Mouse (Mus musculus): ENCODE data around the gene Cwc22. TPM values are rescaled to one million over a fixed set of nuclear protein-coding genes. Genes with fewer than 3 reads are reported as not detected.

Cwc22 gene
- total and polyA plus RNA-seq, 3 experiments = 2.1 to 15.5 (median 10.7) TPM

DNA sequence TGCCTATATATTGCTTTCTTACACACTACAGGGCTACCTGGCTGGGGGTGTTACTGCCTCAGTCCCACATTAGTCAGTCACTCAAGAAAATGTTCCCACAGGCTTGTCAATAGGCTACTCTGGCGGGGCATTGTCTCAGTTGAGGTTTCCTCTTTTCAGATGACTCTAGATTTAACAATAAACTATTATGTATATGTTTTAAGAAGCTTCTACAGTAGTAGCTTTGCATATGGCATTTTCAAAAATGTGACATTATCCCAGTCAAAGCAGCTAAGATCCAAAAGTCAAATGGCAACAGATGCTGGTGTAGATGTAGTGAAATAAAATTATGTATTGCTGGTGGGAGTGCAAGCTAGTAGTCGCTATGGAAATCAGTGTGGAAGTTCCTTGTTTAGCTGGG lies 27.1 kb upstream of the Cwc22 start:
- H3K79me2 ChIP-seq (replicated peaks; ENCODE audit: control insufficient read depth, insufficient read depth, low read length) = no peaks in the 10 kb centered on the region
- no peaks in the 10 kb centered on the region for H3K36me3 ChIP-seq (ENCODE audit: control insufficient read depth, insufficient read depth, low read length)
- WGBS = 66% methylated on average over 2 of the region's 2 CpGs

DNA sequence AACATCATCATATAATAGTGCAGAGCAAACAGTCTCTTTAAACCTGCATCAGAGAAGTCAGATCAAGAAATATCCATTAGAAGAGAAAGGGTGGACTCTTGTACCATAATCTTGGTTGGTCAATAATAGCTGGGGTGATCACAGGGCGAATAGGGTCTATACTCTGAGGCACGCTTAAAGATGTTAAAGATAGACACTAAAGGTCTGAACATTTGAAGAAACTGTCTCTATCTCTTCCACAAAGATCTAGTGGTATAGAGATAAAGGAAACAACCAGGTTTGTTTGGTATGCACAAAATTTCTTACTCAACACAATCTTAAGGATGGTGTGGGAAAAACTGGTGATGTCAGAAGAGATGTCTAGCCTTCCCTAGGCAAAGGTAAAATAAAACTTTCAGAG lies 26.4 kb upstream of the Cwc22 start:
- Histone ChIP-seq H3K36me3 (ENCODE audit: control insufficient read depth, insufficient read depth, low read length) (no peaks in the 10 kb centered on the region), H3K4me3 (no peak overlapping the region), H3K79me2 (replicated peaks; ENCODE audit: control insufficient read depth, insufficient read depth, low read length) (no peaks in the 10 kb centered on the region), H3K27ac (no peak overlapping the region), H3K9ac (ENCODE audit: low read depth, low read length) (no peak overlapping the region), H3K4me1 (ENCODE audit: control insufficient read depth, insufficient read depth, low read length) (no peaks in the 10 kb centered on the region), H3K27me3 (ENCODE audit: control insufficient read depth, insufficient read depth, low read length) (no peaks in the 10 kb centered on the region)
- TF ChIP-seq POLR2A (IDR thresholded peaks at IDR 0.05; ENCODE audit: insufficient read depth, low read depth, low read length) (no peak), CTCF (IDR thresholded peaks at IDR 0.05) (no peak), EP300 (IDR thresholded peaks at IDR 0.05; ENCODE audit: insufficient read depth, low read depth, low read length) (no peak)
- intact Hi-C loops (cut with DNase I) = loop anchor here (1.0 kb wide), 1 partner anchor 9 kb away; no protein-coding TSS in a partner anchor
- 78% methylated on average over 2 of the region's 2 CpGs for WGBS
- no peak for DNase-seq

More for the DNA sequence above, 27.1 kb upstream of the Cwc22 start:
- intact Hi-C loops (cut with DNase I) = no loop called here
- Histone ChIP-seq H3K27ac (no peak overlapping the region), H3K27me3 (ENCODE audit: control insufficient read depth, insufficient read depth, low read length) (no peaks in the 10 kb centered on the region), H3K4me3 (no peak overlapping the region), H3K9ac (ENCODE audit: low read depth, low read length) (no peak overlapping the region), H3K4me1 (ENCODE audit: control insufficient read depth, insufficient read depth, low read length) (no peaks in the 10 kb centered on the region)
- DNase-seq = no peak
- TF ChIP-seq CTCF (IDR thresholded peaks at IDR 0.05) (no peak), EP300 (IDR thresholded peaks at IDR 0.05; ENCODE audit: insufficient read depth, low read depth, low read length) (no peak), POLR2A (IDR thresholded peaks at IDR 0.05; ENCODE audit: insufficient read depth, low read depth, low read length) (no peak)

DNA sequence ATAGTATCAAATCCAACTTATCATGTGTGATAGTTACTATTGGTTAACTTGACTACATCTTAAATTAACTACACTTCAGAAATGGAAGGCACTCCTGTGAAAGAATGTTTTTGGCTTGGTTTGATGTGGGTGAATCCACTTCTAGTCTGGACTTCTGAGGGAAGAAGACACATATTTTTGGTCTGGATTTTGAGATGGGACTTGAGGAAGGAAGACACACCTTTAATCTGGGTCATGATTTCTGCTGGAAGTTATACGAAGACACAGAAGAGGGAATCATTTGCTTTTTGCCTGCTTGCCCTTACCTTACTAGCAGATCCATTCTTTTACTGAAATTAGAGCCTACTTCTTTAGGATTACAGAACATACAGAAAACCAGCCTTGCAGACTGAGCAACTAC lies 25.7 kb upstream of the Cwc22 start:
- DNase-seq = no peak
- no peaks in the 10 kb centered on the region for H3K36me3 ChIP-seq (ENCODE audit: control insufficient read depth, insufficient read depth, low read length)
- intact Hi-C loops (cut with DNase I) = loop anchor here (1.0 kb wide), 1 partner anchor 9 kb away; no protein-coding TSS in a partner anchor
- H3K79me2 ChIP-seq (replicated peaks; ENCODE audit: control insufficient read depth, insufficient read depth, low read length) = no peaks in the 10 kb centered on the region
- TF ChIP-seq POLR2A (IDR thresholded peaks at IDR 0.05; ENCODE audit: insufficient read depth, low read depth, low read length) = no peak
- no peak for TF ChIP-seq EP300 (IDR thresholded peaks at IDR 0.05; ENCODE audit: insufficient read depth, low read depth, low read length)
- TF ChIP-seq CTCF (IDR thresholded peaks at IDR 0.05) = no peak
- WGBS = 86% methylated on average over 1 of the region's 1 CpGs
- no peak overlapping the region for H3K4me3 ChIP-seq
- H3K9ac ChIP-seq (ENCODE audit: low read depth, low read length) = no peak overlapping the region
- H3K27ac ChIP-seq = no peak overlapping the region
- no peaks in the 10 kb centered on the region for H3K27me3 ChIP-seq (ENCODE audit: control insufficient read depth, insufficient read depth, low read length)
- H3K4me1 ChIP-seq (ENCODE audit: control insufficient read depth, insufficient read depth, low read length) = no peaks in the 10 kb centered on the region

DNA sequence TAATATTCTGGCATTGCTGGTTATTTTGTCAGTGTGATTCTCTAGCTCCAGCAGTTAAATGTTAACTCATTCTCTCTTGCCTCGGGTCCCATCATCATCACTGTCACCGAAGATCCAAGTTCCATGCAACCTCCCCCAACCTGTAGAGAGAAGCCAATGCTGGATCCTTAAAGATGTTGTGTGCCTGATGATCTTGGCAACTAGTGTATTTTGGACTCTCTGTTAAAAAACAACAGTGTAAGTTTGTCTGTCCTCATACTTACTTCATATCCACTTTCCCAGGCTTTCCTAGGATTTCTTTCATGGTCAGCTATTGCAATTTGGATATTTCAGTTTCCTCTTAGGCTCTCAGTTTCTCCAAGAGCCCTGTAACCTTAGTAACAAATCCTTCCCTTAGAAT lies 25.2 kb upstream of the Cwc22 start:
- WGBS = 62% methylated on average over 2 of the region's 2 CpGs
- no peaks in the 10 kb centered on the region for H3K27me3 ChIP-seq (ENCODE audit: control insufficient read depth, insufficient read depth, low read length)
- no peaks in the 10 kb centered on the region for H3K4me1 ChIP-seq (ENCODE audit: control insufficient read depth, insufficient read depth, low read length)
- H3K27ac ChIP-seq = no peak overlapping the region
- intact Hi-C loops (cut with DNase I) = no loop called here
- no peak overlapping the region for H3K4me3 ChIP-seq
- no peak overlapping the region for H3K9ac ChIP-seq (ENCODE audit: low read depth, low read length)
- H3K36me3 ChIP-seq (ENCODE audit: control insufficient read depth, insufficient read depth, low read length) = no peaks in the 10 kb centered on the region
- DNase-seq = no peak
- H3K79me2 ChIP-seq (replicated peaks; ENCODE audit: control insufficient read depth, insufficient read depth, low read length) = no peaks in the 10 kb centered on the region
- TF ChIP-seq CTCF (IDR thresholded peaks at IDR 0.05) (no peak), POLR2A (IDR thresholded peaks at IDR 0.05; ENCODE audit: insufficient read depth, low read depth, low read length) (no peak), EP300 (IDR thresholded peaks at IDR 0.05; ENCODE audit: insufficient read depth, low read depth, low read length) (no peak)

DNA sequence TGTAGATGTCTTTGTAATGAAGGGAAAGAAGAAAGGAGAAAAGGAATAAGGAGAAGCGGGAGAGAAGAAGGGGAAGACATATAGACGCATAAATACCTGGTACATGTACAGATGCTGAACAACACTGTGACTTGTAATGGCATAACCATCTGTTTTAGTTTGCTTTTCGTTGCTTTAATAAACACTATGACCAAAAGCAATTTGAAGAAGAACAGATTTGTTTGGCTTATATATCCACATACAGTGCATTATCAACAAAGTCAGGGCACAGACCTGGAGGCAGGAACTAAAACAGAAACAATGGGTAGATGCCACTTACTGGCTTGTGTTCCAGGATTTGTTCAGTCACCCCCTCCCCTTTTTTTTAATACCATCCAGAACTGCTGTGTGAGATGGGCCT lies 24.4 kb upstream of the Cwc22 start:
- intact Hi-C loops (cut with DNase I) = no loop called here
- WGBS = 81% methylated on average over 3 of the region's 3 CpGs
- DNase-seq = no peak
- H3K36me3 ChIP-seq (ENCODE audit: control insufficient read depth, insufficient read depth, low read length) = no peaks in the 10 kb centered on the region
- H3K27me3 ChIP-seq (ENCODE audit: control insufficient read depth, insufficient read depth, low read length) = no peaks in the 10 kb centered on the region
- H3K27ac ChIP-seq = no peak overlapping the region
- no peak overlapping the region for H3K9ac ChIP-seq (ENCODE audit: low read depth, low read length)
- no peak for TF ChIP-seq POLR2A (IDR thresholded peaks at IDR 0.05; ENCODE audit: insufficient read depth, low read depth, low read length)
- TF ChIP-seq CTCF (IDR thresholded peaks at IDR 0.05) = no peak
- no peak for TF ChIP-seq EP300 (IDR thresholded peaks at IDR 0.05; ENCODE audit: insufficient read depth, low read depth, low read length)
- H3K4me1 ChIP-seq (ENCODE audit: control insufficient read depth, insufficient read depth, low read length) = no peaks in the 10 kb centered on the region
- H3K4me3 ChIP-seq = no peak overlapping the region
- no peaks in the 10 kb centered on the region for H3K79me2 ChIP-seq (replicated peaks; ENCODE audit: control insufficient read depth, insufficient read depth, low read length)

DNA sequence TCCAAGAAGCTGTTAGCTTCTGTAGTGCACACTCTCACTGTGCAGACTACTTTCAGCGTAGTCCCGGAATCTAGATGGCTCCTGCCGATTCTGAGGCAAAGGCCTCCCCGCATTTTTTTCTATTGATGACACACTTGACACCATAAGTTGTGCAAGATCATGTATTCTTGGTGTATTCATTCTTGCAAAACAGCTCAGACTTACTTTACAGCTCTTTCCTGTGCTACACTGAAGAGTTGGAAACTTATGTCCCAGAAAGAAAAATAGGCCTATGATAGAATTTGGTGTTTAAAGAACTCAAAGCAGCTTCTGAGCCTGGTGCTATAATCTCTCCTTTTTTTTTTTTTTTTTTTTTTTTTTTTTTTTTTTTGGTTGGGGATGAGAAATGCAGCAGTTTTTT lies 23.8 kb upstream of the Cwc22 start:
- 91% methylated on average over 4 of the region's 4 CpGs for WGBS
- Histone ChIP-seq H3K27ac (no peak overlapping the region), H3K9ac (ENCODE audit: low read depth, low read length) (no peak overlapping the region), H3K4me1 (ENCODE audit: control insufficient read depth, insufficient read depth, low read length) (no peaks in the 10 kb centered on the region), H3K4me3 (no peak overlapping the region), H3K79me2 (replicated peaks; ENCODE audit: control insufficient read depth, insufficient read depth, low read length) (no peaks in the 10 kb centered on the region), H3K36me3 (ENCODE audit: control insufficient read depth, insufficient read depth, low read length) (no peaks in the 10 kb centered on the region), H3K27me3 (ENCODE audit: control insufficient read depth, insufficient read depth, low read length) (no peaks in the 10 kb centered on the region)
- no peak for TF ChIP-seq POLR2A (IDR thresholded peaks at IDR 0.05; ENCODE audit: insufficient read depth, low read depth, low read length)
- TF ChIP-seq CTCF (IDR thresholded peaks at IDR 0.05) = no peak
- TF ChIP-seq EP300 (IDR thresholded peaks at IDR 0.05; ENCODE audit: insufficient read depth, low read depth, low read length) = no peak
- intact Hi-C loops (cut with DNase I) = no loop called here
- no peak for DNase-seq

All from heart, adult 2 months (tissue).